Mouse (Mus musculus): Measurements from ENCODE around the gene Nectin1. TPM values are rescaled to one million over a fixed set of nuclear protein-coding genes. Genes with fewer than 3 reads are reported as not detected.

Nectin1 gene
- total RNA-seq (2021), result 10 to 100 TPM; 16.0 to 16.4 TPM
- long read RNA-seq, experiment 1, partial matches to known transcripts, result 9 of 10 reads
- long read RNA-seq, experiment 1, other reads (novel, unspliced or antisense), result 1 of 10 reads
- long read RNA-seq, experiment 2, full-length matches to known transcripts, result 1 of 3 reads
- long read RNA-seq, experiment 2, partial matches to known transcripts, result 0 of 3 reads
- long read RNA-seq, experiment 2, other reads (novel, unspliced or antisense), result 2 of 3 reads

DNA sequence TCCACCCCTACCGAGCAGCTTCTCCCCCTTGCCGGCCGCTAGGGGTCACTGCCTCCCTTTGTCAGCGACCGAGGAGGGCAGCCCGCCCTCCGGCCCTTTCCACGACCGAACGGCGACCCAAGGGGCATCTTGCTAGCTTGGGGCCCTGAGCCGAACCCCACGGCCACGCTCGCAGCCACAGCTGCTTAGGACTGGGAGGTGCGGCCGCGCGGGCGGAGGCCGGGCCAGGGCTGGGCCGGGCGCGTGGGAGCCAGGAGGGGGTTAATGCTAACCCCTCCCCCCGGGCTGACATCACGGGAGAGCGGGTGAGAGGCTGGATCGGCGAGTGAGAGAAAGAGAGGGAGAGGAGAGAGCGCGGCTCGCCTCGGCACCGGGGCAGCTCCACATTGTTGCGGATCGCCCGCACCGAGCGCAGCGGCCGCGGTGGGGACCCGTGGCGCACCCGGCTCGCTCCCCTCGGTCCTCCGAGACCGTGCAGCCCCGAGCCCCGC lies at the start of gene Nectin1:
Gene Nectin1, plus strand, starts transcription at position 338 of the 491 bp plus-strand sequence.
- DNase-seq (ENCODE audit: low spot score in 2 of 2), result peak; percentile 87 to 88

DNA sequence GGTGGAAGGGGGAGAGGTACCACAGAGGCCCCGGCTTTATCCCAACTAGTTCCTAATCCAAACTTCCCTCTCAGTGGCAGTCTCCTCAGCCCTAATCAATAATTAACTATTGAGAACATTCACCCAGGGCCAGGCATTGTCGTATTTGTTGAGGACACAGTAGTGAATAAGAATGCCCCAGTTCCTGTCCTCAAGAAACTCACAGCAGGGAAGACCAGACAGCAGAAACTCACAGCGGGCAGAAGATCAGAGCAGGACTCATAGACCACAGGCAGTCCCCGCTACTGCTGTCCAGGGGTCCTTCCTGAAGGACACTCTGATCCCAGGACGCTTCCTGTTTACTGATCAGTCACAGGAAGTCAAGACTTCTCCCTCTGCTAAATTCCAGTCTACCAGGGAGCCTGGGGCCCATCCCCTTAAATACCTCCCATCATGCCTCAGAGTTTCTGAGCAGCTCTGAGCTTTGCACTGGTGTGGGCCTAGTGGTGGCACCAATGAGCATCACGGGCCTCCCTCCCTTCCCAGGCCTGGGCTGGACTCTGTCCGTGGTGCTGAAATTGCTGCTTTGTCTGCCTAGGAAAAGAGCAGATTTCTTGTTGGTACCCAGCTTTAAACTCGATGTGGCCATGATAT lies 45.6 kb upstream of the Nectin1 start:
- DNase-seq (ENCODE audit: low spot score in 2 of 2), result peak in 1 of 2 experiments; percentile 73

GRCm38 (mm10) chr9:43698841-43699240 lies 44.9 kb upstream of the Nectin1 start:
- DNase-seq (ENCODE audit: low spot score in 2 of 2), result no peak

GRCm38 (mm10) chr9:43699417-43700225 lies 44.2 kb upstream of the Nectin1 start:
- DNase-seq (ENCODE audit: low spot score in 2 of 2), result no peak

DNA sequence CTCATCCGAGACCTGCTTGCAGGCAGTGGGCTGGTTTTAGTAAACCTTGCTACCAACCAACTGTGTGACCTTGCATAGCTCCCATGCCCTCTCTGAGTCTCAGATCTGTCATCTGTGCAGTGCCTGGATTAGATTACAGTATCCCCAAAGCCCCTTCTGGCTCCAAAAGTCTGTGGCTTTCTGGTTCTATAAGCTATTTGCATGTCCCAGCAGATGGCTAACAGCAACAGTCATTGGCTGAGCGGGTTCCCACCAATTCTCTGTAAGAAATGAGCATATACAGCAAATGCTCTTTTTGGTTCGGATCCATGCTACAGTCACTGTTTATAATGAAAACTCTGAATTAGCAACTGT lies 43.6 kb upstream of the Nectin1 start:
- no peak for DNase-seq (ENCODE audit: low spot score in 2 of 2)

GRCm38 (mm10) chr9:43701748-43702147 lies 42.0 kb upstream of the Nectin1 start:
- no peak for DNase-seq (ENCODE audit: low spot score in 2 of 2)

DNA sequence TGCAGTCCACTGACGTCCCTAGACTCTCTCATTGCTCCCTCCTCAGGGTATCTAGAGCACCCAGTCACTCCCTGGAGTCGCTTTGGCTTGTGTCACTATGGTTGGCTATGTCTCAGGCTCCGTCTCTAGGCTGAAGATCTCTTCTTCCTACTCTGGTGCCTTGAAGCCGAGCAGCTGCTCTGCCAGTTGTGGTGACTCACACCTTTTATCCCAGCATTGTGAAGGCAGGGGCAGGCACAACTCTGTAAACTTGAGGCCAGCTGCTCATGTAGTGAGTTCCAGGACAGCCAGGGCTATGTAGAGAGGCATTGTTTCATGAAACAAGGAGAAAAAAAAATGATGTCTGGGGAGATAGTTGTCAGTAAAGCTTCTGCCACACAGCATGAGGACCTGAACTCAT lies 36.2 kb upstream of the Nectin1 start:
- no peak for DNase-seq (ENCODE audit: low spot score in 2 of 2)

DNA sequence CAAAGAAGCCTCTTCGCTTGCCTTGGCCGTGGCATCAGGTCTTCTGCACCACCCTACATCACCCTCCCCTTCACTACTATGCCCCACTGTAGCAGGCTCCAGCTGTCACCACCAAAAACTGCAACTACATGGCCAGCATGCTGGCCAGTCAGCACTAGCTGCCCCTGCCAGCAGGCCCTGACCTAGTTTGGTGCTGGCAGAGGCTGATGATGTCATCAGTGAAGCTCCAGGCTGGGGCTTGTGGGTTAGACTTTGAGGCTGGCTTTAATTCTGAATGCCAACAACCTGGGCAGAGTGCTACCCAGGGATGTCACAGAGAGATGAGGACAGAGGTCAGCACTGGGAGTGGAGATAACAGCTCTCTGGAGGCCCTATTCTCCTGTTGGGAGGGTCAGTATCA lies 35.1 kb upstream of the Nectin1 start:
- DNase-seq (ENCODE audit: low spot score in 2 of 2), result no peak

DNA sequence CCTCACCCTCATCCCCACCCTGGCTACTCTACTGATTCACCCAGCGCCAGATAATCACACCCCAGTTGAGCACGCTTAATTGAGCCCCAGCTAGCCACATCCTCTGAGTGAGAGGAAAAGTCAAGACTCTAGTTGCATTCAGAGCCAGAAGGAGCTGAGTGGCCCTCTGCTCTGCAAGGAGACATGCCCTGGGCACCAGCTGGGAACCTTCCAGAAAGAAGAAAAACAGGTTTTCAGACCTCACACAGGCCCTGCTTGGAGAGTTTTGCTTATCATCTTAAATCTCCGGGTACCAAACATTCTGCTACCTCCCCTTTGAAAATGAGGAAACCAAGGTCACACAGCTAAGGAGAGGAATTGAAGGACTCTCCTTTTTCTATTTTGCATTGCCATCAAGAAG lies 30.4 kb upstream of the Nectin1 start:
- no peak for DNase-seq (ENCODE audit: low spot score in 2 of 2)

DNA sequence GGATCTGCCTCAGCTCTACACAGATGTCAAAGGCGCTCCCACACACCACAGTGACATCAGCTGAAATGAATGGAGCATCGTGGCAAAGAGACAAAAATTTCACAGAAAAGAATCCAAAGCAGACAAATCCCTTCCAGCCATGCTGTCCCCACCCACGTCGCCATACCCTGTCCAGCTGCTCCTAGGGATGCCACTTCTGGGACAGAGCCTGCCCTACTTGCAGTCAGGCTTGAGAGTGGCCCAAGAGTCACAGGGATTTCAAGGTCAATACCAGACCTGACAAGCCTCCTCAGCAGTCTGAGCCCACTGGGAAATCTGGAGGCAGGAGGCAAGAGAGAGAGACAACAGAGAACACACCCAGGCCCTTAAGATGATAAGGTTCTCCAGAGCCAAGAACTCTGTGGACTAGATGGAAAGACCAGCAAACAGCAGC lies 24.4 kb upstream of the Nectin1 start:
- peak in 1 of 2 experiments; percentile 63 for DNase-seq (ENCODE audit: low spot score in 2 of 2)

- no peak for DNase-seq (ENCODE audit: low spot score in 2 of 2)
Measured at GRCm38 (mm10) chr9:43720046-43720445, 23.7 kb upstream of the Nectin1 start.

DNA sequence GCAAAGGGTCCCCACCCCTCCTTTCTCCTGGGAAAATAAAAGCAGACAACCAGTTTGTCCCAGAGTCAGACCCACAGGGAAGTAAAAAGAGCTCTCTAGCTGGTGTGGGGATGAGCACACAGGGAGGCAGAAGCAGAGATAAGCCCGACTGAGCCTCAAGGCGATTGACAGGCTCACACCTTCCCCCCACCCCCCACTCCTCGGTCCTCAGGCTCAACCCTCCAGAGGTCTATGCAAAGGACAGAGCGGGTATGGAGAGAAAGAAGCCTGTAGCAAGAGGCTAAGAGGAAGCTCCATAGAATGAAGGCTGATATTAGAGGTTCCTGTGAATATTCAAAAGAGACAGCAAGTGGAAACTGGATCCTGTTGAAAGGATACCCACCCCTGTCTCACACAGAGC lies 19.7 kb upstream of the Nectin1 start:
- DNase-seq (ENCODE audit: low spot score in 2 of 2), result no peak

GRCm38 (mm10) chr9:43729450-43730266 lies 14.1 kb upstream of the Nectin1 start:
- no peak for DNase-seq (ENCODE audit: low spot score in 2 of 2)

DNA sequence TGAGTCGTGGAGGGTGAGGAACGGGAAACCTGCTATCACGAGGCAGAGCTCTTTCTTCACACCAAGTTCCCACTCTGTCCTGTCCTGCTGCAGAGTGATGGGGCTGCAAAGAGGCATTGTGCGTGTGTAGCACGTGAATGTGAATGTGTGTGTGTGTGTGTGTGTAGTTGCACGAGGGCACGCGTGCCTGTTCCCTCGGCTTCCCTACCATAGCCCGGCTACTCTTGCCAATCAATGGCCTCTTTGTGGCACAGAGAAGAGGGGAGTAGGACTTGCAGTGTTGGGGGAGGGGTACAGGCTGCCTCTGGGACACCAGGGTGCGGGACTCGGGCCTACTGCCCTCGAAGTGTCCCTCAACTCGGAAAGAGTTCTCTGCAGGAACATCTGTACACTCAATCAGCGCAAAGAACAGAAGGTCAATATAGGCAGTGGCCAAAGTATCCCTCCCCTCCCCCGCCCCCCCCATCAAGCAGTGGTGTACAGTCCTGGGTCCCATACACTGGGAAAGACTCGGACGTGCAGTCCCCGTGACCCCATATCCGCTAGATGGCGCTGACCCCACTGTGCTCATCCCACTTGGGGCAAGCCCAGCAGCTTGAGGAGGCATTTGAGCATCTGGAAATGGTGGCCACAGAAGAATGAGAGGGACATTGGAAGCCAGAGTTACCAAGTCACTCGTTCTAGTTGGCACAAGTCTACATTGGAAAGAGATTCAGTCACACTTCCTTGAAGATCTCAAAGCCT lies 13.3 kb upstream of the Nectin1 start:
- peak; percentile 55 to 68 for DNase-seq (ENCODE audit: low spot score in 2 of 2)

- DNase-seq (ENCODE audit: low spot score in 2 of 2), result no peak
Measured at GRCm38 (mm10) chr9:43731880-43732279, 11.9 kb upstream of the Nectin1 start.

- DNase-seq (ENCODE audit: low spot score in 2 of 2), result no peak
Measured at GRCm38 (mm10) chr9:43732671-43733070, 11.1 kb upstream of the Nectin1 start.

GRCm38 (mm10) chr9:43734952-43735351 lies 8.8 kb upstream of the Nectin1 start:
- no peak for DNase-seq (ENCODE audit: low spot score in 2 of 2)

DNA sequence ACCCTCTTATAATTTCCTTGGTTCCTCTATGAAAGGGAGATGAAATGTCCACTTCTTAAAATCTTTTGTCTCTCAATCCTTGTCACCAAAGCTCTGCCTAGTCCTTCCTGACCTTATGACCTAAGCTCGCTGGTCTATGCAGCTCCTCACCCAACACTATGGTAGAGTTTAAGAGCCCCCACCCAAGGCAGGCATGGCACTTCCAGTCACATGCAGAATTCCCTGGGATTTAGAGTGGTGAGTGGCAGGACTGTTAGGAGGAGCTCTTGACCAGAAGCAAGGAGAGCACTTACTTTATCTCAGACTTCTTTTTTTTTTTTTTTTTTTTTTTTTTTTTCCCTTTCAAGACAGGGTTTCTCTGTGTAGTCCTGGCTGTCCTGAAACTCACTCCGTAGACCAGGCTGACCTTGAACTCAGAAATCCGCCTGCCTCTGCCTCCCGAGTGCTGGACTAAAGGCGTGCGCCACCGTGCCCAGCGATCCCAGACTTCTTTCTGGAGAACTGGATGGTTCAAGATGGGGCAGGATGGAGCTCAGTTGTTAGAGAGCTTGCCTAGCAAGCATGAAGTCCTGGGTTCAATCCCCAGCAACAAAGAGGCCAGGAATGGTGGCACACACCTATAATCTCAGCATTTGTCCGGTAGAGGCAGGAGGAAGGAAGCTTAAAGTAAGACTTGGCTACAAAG lies 7.6 kb upstream of the Nectin1 start:
- DNase-seq (ENCODE audit: low spot score in 2 of 2), result no peak

DNA sequence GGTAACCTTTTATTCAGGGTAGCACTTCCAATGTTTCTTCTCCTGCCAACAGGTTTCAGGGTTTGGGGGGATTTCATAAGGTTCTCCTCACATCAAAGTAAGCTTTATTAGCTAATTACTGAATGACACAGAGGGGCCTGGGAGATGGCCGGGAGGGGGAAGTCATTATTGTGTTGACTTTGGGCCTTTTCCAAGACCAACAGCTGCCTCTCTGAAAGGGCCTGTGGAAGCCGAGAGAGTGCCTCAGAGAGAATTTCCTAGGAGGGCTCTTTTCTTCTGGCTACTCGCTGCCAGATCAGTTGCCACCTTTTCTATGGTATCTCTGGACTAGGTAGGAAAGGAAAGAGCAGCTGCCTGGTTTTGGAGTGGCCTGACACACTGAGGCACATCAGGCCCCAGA lies 6.5 kb upstream of the Nectin1 start:
- no peak for DNase-seq (ENCODE audit: low spot score in 2 of 2)

DNA sequence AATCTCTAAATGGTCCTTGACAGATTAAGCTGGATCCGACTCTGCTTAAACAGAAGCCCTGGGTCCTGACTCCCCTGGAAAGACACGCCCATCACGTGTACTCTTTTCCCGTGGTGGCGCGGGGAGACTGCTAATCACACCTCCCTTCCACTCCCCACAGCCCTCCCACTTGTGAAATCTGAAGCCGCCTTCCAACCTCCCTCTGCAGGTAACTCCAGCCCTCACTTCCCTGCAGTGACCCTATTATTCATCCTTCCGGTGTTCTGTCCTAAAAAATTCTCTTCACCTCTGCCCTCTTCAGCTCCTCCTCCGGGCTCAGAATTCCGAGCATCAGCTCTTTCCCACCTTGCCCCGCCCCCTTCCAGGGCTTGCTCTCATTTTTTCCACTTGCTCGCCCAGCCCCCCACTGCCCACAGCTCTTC lies 5.9 kb upstream of the Nectin1 start:
- DNase-seq (ENCODE audit: low spot score in 2 of 2), result no peak
